Mouse (Mus musculus): ENCODE data around the gene Mpzl1. TPM values are rescaled to one million over a fixed set of nuclear protein-coding genes. Genes with fewer than 3 reads are reported as not detected.
"Not testable (repeated sequence)": the region's sequence is repeated elsewhere in the genome, so short reads cannot be mapped to it uniquely, and the experiment has no call there.

The Mpzl1 gene
- polyA plus RNA-seq (2015; fragmentation: Nextera tagmentation; extraction: Ambion mirVana), result 159 and 164 TPM in 2 replicates

DNA sequence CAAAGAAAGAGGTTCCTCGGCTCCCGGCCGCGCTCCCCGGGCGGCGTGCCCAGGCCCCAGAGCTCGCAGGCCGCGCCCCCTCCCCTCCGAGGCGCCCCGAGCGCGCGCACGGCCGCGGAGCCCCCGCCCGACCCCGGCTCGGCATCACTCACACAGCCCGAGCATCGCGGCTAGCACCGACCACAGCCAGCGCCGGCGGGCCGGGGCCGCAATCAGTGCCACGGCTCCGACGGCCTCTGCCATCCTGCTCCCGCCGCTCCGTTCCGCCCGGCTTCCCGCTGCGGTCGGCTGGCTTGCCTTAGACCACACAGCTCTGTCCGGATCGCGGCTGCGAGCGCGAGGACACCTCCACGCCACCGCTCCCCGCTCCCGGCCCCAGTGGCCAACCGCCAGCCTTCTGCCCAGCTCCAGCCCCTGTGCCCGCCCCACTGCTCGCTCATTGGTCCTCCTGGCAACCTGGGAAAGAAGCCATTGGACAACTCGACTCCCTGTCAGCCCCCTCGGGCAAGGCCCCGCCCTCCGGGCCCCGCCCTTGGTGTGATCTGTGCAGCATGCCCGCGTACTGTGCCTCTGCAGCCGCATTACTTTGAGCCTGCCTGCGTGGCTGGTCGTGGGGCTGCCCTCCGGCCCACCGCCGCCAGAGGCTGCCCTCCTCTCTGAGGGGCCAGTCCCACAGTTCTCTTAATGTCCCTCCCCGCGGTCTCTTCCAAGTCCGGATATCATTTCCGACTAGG lies at the start of gene Mpzl1:
TSS of gene Mpzl1 (minus strand) at position 388 of the 734 bp plus-strand sequence.
- no peaks in the 10 kb centered on the region for H3K27me3 ChIP-seq (replicated peaks)
- H3K4me1 ChIP-seq, result peaks cover 37% of the 10 kb centered on the region
- peak within 1 kb of the TSS; percentile 86 for H3K4me2 ChIP-seq
- H3K9ac ChIP-seq, result peak within 1 kb of the TSS; percentile 77
- peak; percentile 99 for ATAC-seq (ENCODE audit: insufficient read depth, low FRiP score, low read depth)
- WGBS, result 2% methylated on average over 71 of the region's 73 CpGs
- no peaks in the 10 kb centered on the region for H3K36me3 ChIP-seq
- no peaks in the 10 kb centered on the region for H3K9me3 ChIP-seq
- H3K27ac ChIP-seq, result peak within 1 kb of the TSS; percentile 97
- H3K4me3 ChIP-seq (replicated peaks), result peak within 1 kb of the TSS; percentile 87

DNA sequence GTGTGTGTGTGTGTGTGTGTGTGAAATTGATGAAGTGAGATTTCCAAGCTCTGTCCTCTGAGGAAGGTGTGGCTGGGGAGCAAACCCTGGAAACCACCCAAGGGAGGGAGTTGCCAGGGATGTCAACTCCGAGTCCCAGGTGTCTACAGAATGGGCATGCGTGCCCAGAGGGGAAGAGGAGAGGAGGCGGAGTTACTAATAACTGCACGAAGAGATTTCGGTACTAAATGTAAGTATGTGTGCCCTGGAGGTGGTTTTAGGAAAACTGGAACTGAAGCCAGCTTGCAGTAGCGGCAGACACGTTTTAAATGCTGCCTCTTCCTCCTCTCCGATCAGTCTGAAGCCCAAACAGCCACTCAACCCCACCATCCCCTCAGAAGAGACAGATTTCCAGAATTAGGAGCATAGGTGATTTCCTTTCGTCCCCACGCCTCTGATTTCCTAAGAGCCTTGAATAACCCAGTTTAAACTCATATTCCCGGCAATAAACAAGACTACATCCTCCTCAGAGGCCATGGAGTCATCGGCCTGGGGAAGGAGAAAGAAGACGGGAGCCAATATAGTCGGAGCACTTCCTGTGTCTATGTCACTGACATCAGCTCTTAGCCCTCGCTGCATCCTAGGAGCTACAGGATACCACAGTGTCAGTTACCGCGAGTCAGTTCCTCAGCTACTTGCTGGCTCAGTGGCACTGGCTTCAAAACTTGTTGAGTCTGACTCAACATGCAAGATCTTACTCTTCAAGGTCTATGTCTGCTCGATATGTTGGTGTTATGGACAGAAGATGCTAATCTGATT lies 47.9 kb upstream of the Mpzl1 start:
- Histone ChIP-seq H3K27me3 (replicated peaks) (no peaks in the 10 kb centered on the region), H3K4me3 (replicated peaks) (no peak overlapping the region), H3K9ac (no peak overlapping the region), H3K4me1 (peaks cover 6% of the 10 kb centered on the region; the same call in 1 of the 2 replicates), H3K36me3 (no peaks in the 10 kb centered on the region), H3K9me3 (no peaks in the 10 kb centered on the region), H3K4me2 (no peak overlapping the region), H3K27ac (0 out of 2 replicates have a peak overlapping the region, but pooled peaks have one; percentile 6)
- no peak for ATAC-seq (ENCODE audit: insufficient read depth, low FRiP score, low read depth)
- WGBS, result 69% methylated on average over 18 of the region's 18 CpGs

GRCm38 (mm10) chr1:165681045-165681794 lies 46.9 kb upstream of the Mpzl1 start:
- Histone ChIP-seq H3K27me3 (replicated peaks) (no peaks in the 10 kb centered on the region), H3K9me3 (no peaks in the 10 kb centered on the region), H3K4me3 (replicated peaks) (no peak overlapping the region), H3K36me3 (no peaks in the 10 kb centered on the region), H3K4me1 (peaks cover 11% of the 10 kb centered on the region; the same call in 1 of the 2 replicates), H3K9ac (no peak overlapping the region), H3K4me2 (no peak overlapping the region), H3K27ac (no peak overlapping the region)
- ATAC-seq (ENCODE audit: insufficient read depth, low FRiP score, low read depth), result no peak
- WGBS, result 65% methylated on average over 13 of the region's 13 CpGs

DNA sequence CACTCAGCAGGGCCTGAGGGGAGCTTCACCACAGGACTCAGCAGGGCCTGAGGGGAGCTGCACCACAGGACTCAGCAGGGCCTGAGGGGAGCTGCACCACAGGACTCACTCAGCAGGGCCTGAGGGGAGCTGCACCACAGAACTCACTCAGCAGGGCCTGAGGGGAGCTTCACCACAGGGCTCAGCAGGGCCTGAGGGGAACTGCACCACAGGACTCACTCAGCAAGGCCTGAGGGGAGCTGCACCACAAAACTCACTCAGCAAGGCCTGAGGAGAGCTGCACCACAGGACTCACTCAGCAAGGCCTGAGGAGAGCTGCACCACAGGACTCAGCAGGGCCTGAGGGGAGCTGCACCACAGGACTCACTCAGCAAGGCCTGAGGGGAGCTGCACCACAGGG lies 45.7 kb upstream of the Mpzl1 start:
- H3K4me1 ChIP-seq, result peaks cover 11% of the 10 kb centered on the region; the same call in 1 of the 2 replicates
- not testable (repeated sequence) for ATAC-seq (ENCODE audit: insufficient read depth, low FRiP score, low read depth); H3K27ac ChIP-seq; H3K9me3 ChIP-seq; H3K9ac ChIP-seq; H3K27me3 ChIP-seq (replicated peaks); H3K4me2 ChIP-seq; H3K4me3 ChIP-seq (replicated peaks); H3K36me3 ChIP-seq

DNA sequence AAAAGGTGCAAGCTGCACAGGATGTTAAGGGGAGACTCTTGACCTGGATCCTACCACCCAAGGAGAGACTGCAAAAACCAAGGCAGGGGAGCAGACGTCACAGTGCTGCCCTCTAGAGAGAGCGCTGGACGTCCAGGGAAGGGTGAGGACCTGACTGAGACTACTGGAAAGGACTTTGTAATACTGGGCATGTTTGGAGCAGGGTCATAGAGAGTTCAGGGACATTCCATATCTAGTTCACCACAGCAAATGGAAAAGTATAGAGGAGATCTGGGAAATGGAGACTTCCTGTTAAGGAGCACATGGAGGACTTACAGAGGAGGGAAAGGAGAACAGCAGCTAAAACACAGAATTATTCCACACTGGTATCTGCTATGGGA lies 45.3 kb upstream of the Mpzl1 start:
- WGBS, result 42% methylated on average over 3 of the region's 3 CpGs
- no peak overlapping the region for H3K27ac ChIP-seq
- H3K36me3 ChIP-seq, result no peaks in the 10 kb centered on the region
- no peaks in the 10 kb centered on the region for H3K9me3 ChIP-seq
- no peak overlapping the region for H3K9ac ChIP-seq
- H3K4me3 ChIP-seq (replicated peaks), result no peak overlapping the region
- H3K4me1 ChIP-seq, result 0 out of 2 replicates have a peak, but pooled peaks cover 7% of the 10 kb centered on the region
- no peak for ATAC-seq (ENCODE audit: insufficient read depth, low FRiP score, low read depth)
- H3K4me2 ChIP-seq, result no peak overlapping the region
- H3K27me3 ChIP-seq (replicated peaks), result no peaks in the 10 kb centered on the region

DNA sequence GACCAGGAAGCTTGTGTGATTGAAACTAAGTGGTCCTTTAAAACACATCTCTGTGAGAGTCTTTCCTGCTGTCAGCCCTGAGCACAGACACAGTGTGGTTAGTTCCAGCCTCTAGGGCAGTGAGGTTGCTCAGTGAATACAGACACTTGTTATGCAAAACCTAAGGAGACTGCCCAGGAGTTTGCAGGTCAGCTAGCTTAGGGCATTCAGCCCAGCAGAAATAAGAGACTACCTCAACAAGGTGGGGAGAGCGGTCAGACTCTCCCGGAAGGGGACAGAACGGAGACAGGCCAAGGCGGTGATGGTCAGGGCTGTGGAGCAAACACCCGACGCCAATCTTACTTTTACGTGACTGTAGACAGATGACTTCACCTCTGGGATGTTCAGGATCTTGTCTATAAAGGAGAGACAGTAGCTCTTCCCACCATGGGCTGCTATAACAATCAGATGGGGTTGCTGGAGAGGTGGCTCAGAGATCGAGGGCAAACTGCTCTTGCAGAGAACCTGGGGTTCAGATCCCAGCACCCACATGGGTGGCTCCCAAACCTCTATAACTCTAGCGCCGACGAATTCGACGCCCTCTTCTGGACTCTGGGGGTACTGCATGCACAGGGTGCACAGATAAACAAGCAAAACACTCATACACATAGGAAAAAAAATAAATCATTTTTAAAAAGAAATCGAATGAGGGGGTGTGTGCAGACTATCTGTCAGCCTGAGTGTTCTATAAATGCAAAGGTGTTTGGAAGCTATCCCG lies 44.7 kb upstream of the Mpzl1 start:
- Histone ChIP-seq H3K9ac (no peak overlapping the region), H3K27ac (no peak overlapping the region), H3K4me2 (no peak overlapping the region), H3K4me1 (0 out of 2 replicates have a peak, but pooled peaks cover 7% of the 10 kb centered on the region), H3K27me3 (replicated peaks) (no peaks in the 10 kb centered on the region), H3K4me3 (replicated peaks) (no peak overlapping the region), H3K36me3 (no peaks in the 10 kb centered on the region), H3K9me3 (no peaks in the 10 kb centered on the region)
- WGBS, result 79% methylated on average over 15 of the region's 15 CpGs
- no peak for ATAC-seq (ENCODE audit: insufficient read depth, low FRiP score, low read depth)

GRCm38 (mm10) chr1:165677558-165677957 lies 43.2 kb upstream of the Mpzl1 start:
- no peak for ATAC-seq (ENCODE audit: insufficient read depth, low FRiP score, low read depth)
- Histone ChIP-seq H3K27ac (no peak overlapping the region), H3K4me1 (0 out of 2 replicates have a peak, but pooled peaks cover 7% of the 10 kb centered on the region), H3K36me3 (no peaks in the 10 kb centered on the region), H3K9me3 (no peaks in the 10 kb centered on the region), H3K4me2 (no peak overlapping the region), H3K9ac (no peak overlapping the region), H3K4me3 (replicated peaks) (no peak overlapping the region), H3K27me3 (replicated peaks) (no peaks in the 10 kb centered on the region)
- WGBS, result 70% methylated on average over 4 of the region's 4 CpGs

GRCm38 (mm10) chr1:165676993-165677392 lies 42.7 kb upstream of the Mpzl1 start:
- Histone ChIP-seq H3K9ac (no peak overlapping the region), H3K27me3 (replicated peaks) (no peaks in the 10 kb centered on the region), H3K4me1 (0 out of 2 replicates have a peak, but pooled peaks cover 7% of the 10 kb centered on the region), H3K4me2 (no peak overlapping the region), H3K36me3 (no peaks in the 10 kb centered on the region), H3K27ac (no peak overlapping the region), H3K4me3 (replicated peaks) (no peak overlapping the region), H3K9me3 (no peaks in the 10 kb centered on the region)
- ATAC-seq (ENCODE audit: insufficient read depth, low FRiP score, low read depth), result no peak
- WGBS, result 82% methylated on average over 3 of the region's 3 CpGs

DNA sequence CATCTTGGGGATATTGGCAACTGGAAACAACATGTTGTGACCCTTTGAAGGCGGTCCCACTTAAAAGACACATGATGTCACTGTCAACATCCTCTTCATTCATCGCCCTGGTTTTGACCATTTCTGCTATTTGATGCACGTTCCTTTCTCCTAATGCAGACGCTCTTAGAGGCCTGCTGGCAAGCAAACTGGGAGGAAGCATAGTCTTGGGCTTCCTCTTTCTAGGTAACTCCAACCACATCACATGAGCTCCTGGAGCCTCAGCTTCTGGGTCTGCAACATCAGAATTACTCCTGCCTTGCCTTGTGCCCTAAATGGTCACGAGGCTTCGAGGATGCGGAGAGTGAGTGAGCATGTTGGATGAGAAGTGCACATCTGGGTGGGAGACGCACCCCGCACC lies 40.8 kb upstream of the Mpzl1 start:
- no peak overlapping the region for H3K4me3 ChIP-seq (replicated peaks)
- no peak overlapping the region for H3K27ac ChIP-seq
- no peak overlapping the region for H3K4me2 ChIP-seq
- H3K27me3 ChIP-seq (replicated peaks), result no peaks in the 10 kb centered on the region
- H3K9me3 ChIP-seq, result no peaks in the 10 kb centered on the region
- H3K36me3 ChIP-seq, result no peaks in the 10 kb centered on the region
- no peak overlapping the region for H3K9ac ChIP-seq
- ATAC-seq (ENCODE audit: insufficient read depth, low FRiP score, low read depth), result no peak
- 0 out of 2 replicates have a peak, but pooled peaks cover 7% of the 10 kb centered on the region for H3K4me1 ChIP-seq
- 82% methylated on average over 9 of the region's 9 CpGs for whole genome bisulfite sequencing

- Histone ChIP-seq H3K9ac (no peak overlapping the region), H3K36me3 (no peaks in the 10 kb centered on the region), H3K4me3 (replicated peaks) (no peak overlapping the region), H3K27me3 (replicated peaks) (no peaks in the 10 kb centered on the region), H3K9me3 (no peaks in the 10 kb centered on the region), H3K27ac (no peak overlapping the region), H3K4me1 (0 out of 2 replicates have a peak, but pooled peaks cover 4% of the 10 kb centered on the region), H3K4me2 (no peak overlapping the region)
- ATAC-seq (ENCODE audit: insufficient read depth, low FRiP score, low read depth), result no peak
- WGBS, result 83% methylated on average over 9 of the region's 9 CpGs
Observed at GRCm38 (mm10) chr1:165672355-165672754, 38.0 kb upstream of the Mpzl1 start.

DNA sequence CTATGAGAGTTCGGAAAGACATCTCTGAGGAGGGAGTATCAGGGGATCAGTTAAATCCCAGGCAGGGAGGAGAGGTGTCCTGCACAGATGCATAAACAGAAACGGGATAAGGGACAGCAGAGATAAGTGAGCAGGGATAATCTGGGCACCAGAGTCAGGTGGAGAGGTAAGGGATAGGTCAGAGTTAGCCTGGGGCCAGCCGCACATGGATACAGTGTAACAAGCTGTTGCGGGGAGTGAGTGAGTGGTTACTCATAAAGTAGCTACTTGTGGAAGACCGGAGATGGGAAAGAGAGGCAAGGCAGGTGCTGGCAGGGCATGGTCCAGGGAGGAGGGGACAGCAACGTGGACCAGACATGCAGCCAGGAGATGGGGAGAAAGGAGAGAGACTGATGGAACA lies 35.7 kb upstream of the Mpzl1 start:
- Histone ChIP-seq H3K9me3 (no peaks in the 10 kb centered on the region), H3K27me3 (replicated peaks) (no peaks in the 10 kb centered on the region), H3K9ac (no peak overlapping the region), H3K4me1 (no peaks in the 10 kb centered on the region), H3K4me3 (replicated peaks) (no peak overlapping the region), H3K36me3 (no peaks in the 10 kb centered on the region), H3K4me2 (no peak overlapping the region), H3K27ac (no peak overlapping the region)
- 70% methylated on average over 6 of the region's 6 CpGs for WGBS
- ATAC-seq (ENCODE audit: insufficient read depth, low FRiP score, low read depth), result no peak

Measured in stomach, embryonic 15.5 days (tissue).